Mouse (Mus musculus) kidney, adult 2 months (tissue): ENCODE measurements at regions not wholly inside any gene's neighbourhood (a gene's known extent, or its start where the extent isn't known, plus 50 kb on each side); places are given as distances from the start of the nearest gene placed in this dataset.

Source experiments
- CTCF ChIP-seq: fragments of 200-500 bp; conservative IDR thresholded peaks from 2 replicates; pipeline ENCODE4 v1.5.1; 2011; ENCODE audit warnings: low read depth, mild to moderate bottlenecking, control low read depth, low read length, moderate library complexity, mixed read lengths; ENCODE audit not compliant: insufficient read depth, insufficient read length
- POLR2A ChIP-seq: fragments of 200-500 bp; IDR thresholded peaks from one replicate; pipeline ENCODE4 v1.6.1; 2011; ENCODE audit warnings: low read depth, low read length, control low read depth

DNA sequence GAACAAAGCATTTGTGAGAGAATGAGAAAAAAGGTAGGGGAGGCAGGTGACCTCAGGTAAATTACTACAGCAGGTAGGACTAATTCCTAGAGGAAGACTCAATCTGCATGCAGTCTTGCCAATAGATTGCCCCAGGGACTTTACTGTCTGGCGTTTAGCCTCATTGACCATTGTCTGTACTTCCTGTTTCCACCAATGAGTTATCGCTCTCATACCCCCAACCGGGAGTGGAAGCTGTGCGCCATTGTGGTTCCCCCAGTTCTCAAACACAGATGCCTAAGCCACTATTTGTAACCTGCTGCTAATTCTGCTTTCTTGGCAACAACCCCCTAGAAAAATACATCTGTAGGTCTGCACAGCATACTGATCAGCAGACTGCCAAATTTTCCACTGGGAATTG lies 65.5 kb upstream of the Tle4 start:
- TF ChIP-seq CTCF (no peak), POLR2A (no peak)
